Mouse (Mus musculus): Measurements from ENCODE around the gene B9d2. TPM values are rescaled to one million over a fixed set of nuclear protein-coding genes. Genes with fewer than 3 reads are reported as not detected.

B9d2 gene
- 99.9 and 100 TPM in 2 replicates for polyA plus RNA-seq (2012; rRNA removed)

GRCm38 (mm10) chr7:25680514-25681258 is at the start of gene B9d2:
TSS of gene B9d2 (plus strand) at chr7:25680780.

GRCm38 (mm10) chr7:25658657-25659472 is 21.7 kb upstream of the B9d2 start, which contains the start of the genes Bckdha and Exosc5:
TSS of gene Bckdha (minus strand) at chr7:25658981.
TSS of gene Exosc5 (plus strand) at chr7:25659164.

GRCm38 (mm10) chr7:25674719-25675300 is 5.8 kb upstream of the B9d2 start, which contains the start of gene Tmem91:
TSS of gene Tmem91 (minus strand) at chr7:25675166.

GRCm38 (mm10) chr7:25686680-25687531 is 6.3 kb downstream of the B9d2 start, which contains the start of gene Tgfb1:
TSS of gene Tgfb1 (plus strand) at chr7:25687002.

GRCm38 (mm10) chr7:25718788-25719417 is 38.3 kb downstream of the B9d2 start, which contains the start of gene Ccdc97:
TSS of gene Ccdc97 (minus strand) at chr7:25719088.

Other genes starting within 250 kb of the B9d2 start
- gene Ceacam1, start 203.2 kb upstream of the B9d2 start, polyA plus RNA-seq (2012; rRNA removed): 7.2 and 8.8 TPM in 2 replicates
- 0.03 TPM in 1 of 2 replicates, not detected in the other for gene Ceacam2, start 140.9 kb upstream of the B9d2 start, polyA plus RNA-seq (2012; rRNA removed)
- not detected in 2 replicates for gene Erich4, start 64.9 kb upstream of the B9d2 start, polyA plus RNA-seq (2012; rRNA removed)
- gene Dmac2, start 61.4 kb upstream of the B9d2 start, polyA plus RNA-seq (2012; rRNA removed): 51.2 and 60.0 TPM in 2 replicates
- 25.7 and 33.2 TPM in 2 replicates for gene B3gnt8, start 54.1 kb upstream of the B9d2 start, polyA plus RNA-seq (2012; rRNA removed)
- 255 and 263 TPM in 2 replicates for gene Bckdha, start 21.8 kb upstream of the B9d2 start, polyA plus RNA-seq (2012; rRNA removed)
- 97.4 and 109 TPM in 2 replicates for gene Exosc5, start 21.6 kb upstream of the B9d2 start, polyA plus RNA-seq (2012; rRNA removed)
- 0.86 and 1.2 TPM in 2 replicates for gene Tmem91, start 5.6 kb upstream of the B9d2 start, polyA plus RNA-seq (2012; rRNA removed)
- 48.5 and 56.7 TPM in 2 replicates for gene Tgfb1, start 6.2 kb downstream of the B9d2 start, polyA plus RNA-seq (2012; rRNA removed)
- 117 and 135 TPM in 2 replicates for gene Ccdc97, start 38.3 kb downstream of the B9d2 start, polyA plus RNA-seq (2012; rRNA removed)
- gene Hnrnpul1, start 74.0 kb downstream of the B9d2 start, polyA plus RNA-seq (2012; rRNA removed): 58.3 and 68.0 TPM in 2 replicates
- gene Axl, start 107.9 kb downstream of the B9d2 start, polyA plus RNA-seq (2012; rRNA removed): 164 TPM in 2 replicates
- gene Cyp2s1, start 136.1 kb downstream of the B9d2 start, polyA plus RNA-seq (2012; rRNA removed): 62.2 and 102 TPM in 2 replicates
- gene Cyp2b10, start 216.8 kb downstream of the B9d2 start, polyA plus RNA-seq (2012; rRNA removed): 3.0 and 3.1 TPM in 2 replicates